ENCODE assay signal across 9 mouse cellular contexts in the genomic region with DNA sequence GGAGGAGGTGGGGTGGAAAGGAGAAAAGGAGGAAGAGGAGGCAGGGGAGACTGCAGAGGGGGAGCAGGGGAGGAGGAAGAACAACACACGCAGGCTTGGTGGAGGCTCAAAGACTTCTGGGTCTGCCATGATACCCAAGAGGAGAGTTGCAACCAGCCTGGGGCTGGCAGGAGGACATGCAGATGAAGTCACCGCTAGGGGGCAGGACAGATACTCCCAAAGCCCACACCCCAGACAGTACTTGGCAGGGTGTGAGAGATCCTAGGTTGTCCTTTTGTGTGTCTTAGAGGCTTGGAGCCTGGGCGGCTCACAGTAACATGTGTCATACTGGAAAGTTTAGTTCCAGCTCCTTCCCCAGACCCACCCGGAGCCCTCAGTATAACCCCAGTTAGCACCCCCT. TPM values are rescaled to one million over a fixed set of nuclear protein-coding genes. Genes with fewer than 3 reads are reported as not detected.
DNase-seq lines count a peak whose midpoint lies in the region; ATAC-seq and TF ChIP-seq lines count a peak whose summit lies in the region.
"Had no signal": no experiment of that assay in that cellular context is flagged by ENCODE, and none has a peak within 500 bp of the region (broad histone marks: within the 10 kb centered on the region; RNA-seq: fewer than 3 reads in every experiment).

No protein-coding gene starts in this region.

- H3K27me3 ChIP-seq in liver, embryonic 14.5 days (ENCODE audit: control insufficient read depth, insufficient read depth, low read length): no peaks in the 10 kb centered on the region
- no peaks in the 10 kb centered on the region for H3K27me3 ChIP-seq in heart, embryonic 12.5 days (replicated peaks)
- H3K27me3 ChIP-seq: embryonic facial prominence, embryonic 15.5 days had no signal

- no peak overlapping the region for H3K4me3 ChIP-seq in left cerebral cortex, adult 2 months
- H3K4me3 ChIP-seq in ES-E14 (ENCODE audit: insufficient read depth in 1 of 2, low read depth in 1 of 2, low read length in 2 of 2, poor library complexity in 1 of 2, severe bottlenecking in 1 of 2): no peak overlapping the region
- no peak overlapping the region for H3K4me3 ChIP-seq in liver, embryonic 14.5 days (ENCODE audit: insufficient read depth in 1 of 2, low read depth in 2 of 2, low read length in 2 of 2)
- no peak overlapping the region for H3K4me3 ChIP-seq in heart, embryonic 12.5 days
- H3K4me3 ChIP-seq: embryonic facial prominence, embryonic 15.5 days; megakaryocyte, embryonic 14.5 days had no signal

- peak; percentile 35 for TF ChIP-seq CTCF in left cerebral cortex, adult 2 months (IDR thresholded peaks at IDR 0.05)
- peak; percentile 55; the same call in 1 of the 2 replicates for TF ChIP-seq CTCF in liver, embryonic 14.5 days (IDR thresholded peaks at IDR 0.05; ENCODE audit: low read depth)

- no peaks in the 10 kb centered on the region for H3K36me3 ChIP-seq in ES-E14 (ENCODE audit: control insufficient read depth, insufficient read depth, low read length, poor library complexity, severe bottlenecking)
- no peaks in the 10 kb centered on the region for H3K36me3 ChIP-seq in liver, embryonic 14.5 days (replicated peaks; ENCODE audit: control insufficient read depth, insufficient read depth, low read depth)
- H3K36me3 ChIP-seq in heart, embryonic 12.5 days: no peaks in the 10 kb centered on the region
- H3K36me3 ChIP-seq: embryonic facial prominence, embryonic 15.5 days had no signal

- no peak for TF ChIP-seq EP300 in liver, embryonic 14.5 days (IDR thresholded peaks at IDR 0.05; ENCODE audit: low read depth)

- DNase-seq in left cerebral cortex, adult 2 months (ENCODE audit: extremely low spot score in 1 of 2, low spot score in 2 of 2): no peak
- no peak for DNase-seq in left cerebral cortex, adult 8-10 months (ENCODE audit: low spot score in 2 of 2)
- DNase-seq in ES-E14 (ENCODE audit: low read depth, low spot score): peak; percentile 39
- no peak for DNase-seq in liver, embryonic 14.5 days (ENCODE audit: low read depth in 3 of 3, low spot score in 3 of 3)
- DNase-seq in adipocyte (ENCODE audit: low spot score): no peak

- intact Hi-C loops in left cerebral cortex, adult 2 months (cut with DNase I): no loop called here

- WGBS in liver, embryonic 14.5 days (ENCODE audit: insufficient replicate concordance): 35% methylated on average over 4 of the region's 4 CpGs
- WGBS in heart, embryonic 12.5 days: 40% methylated on average over 4 of the region's 4 CpGs

- H3K9ac ChIP-seq in ES-E14 (ENCODE audit: insufficient read depth, low read depth, low read length, poor library complexity, severe bottlenecking): no peak overlapping the region
- no peak overlapping the region for H3K9ac ChIP-seq in liver, embryonic 14.5 days (replicated peaks)
- no peak overlapping the region for H3K9ac ChIP-seq in heart, embryonic 12.5 days
- H3K9ac ChIP-seq: embryonic facial prominence, embryonic 15.5 days had no signal

- in situ Hi-C loops in ES-E14 (cut with MboI; ENCODE audit: low sequenced_read_pairs in 2 of 2, unreplicated experiment in 2 of 2): loop anchor here in 1 of 2 experiments (25.0 kb wide), 1 partner anchor 109 kb away; no protein-coding TSS in a partner anchor

- ATAC-seq in common myeloid progenitor, adult 5-6 weeks (replicated peaks; ENCODE audit: low read depth, poor library complexity, severe bottlenecking): peak; percentile 51; the same call in 1 of the 2 replicates
- ATAC-seq in liver, embryonic 14.5 days (ENCODE audit: insufficient read depth): no peak
- no peak for ATAC-seq in heart, embryonic 12.5 days (ENCODE audit: insufficient number of reproducible peaks, low FRiP score)

- H3K9me3 ChIP-seq in ES-E14 (ENCODE audit: control insufficient read depth, insufficient read depth, low read depth, low read length): no peaks in the 10 kb centered on the region
- no peaks in the 10 kb centered on the region for H3K9me3 ChIP-seq in liver, embryonic 14.5 days (ENCODE audit: control insufficient read depth, low read length)
- no peaks in the 10 kb centered on the region for H3K9me3 ChIP-seq in heart, embryonic 12.5 days (replicated peaks)
- H3K9me3 ChIP-seq: embryonic facial prominence, embryonic 15.5 days; megakaryocyte, embryonic 14.5 days had no signal

- H3K4me2 ChIP-seq in liver, embryonic 14.5 days (ENCODE audit: low read depth): no peak overlapping the region
- no peak overlapping the region for H3K4me2 ChIP-seq in heart, embryonic 12.5 days
- H3K4me2 ChIP-seq: embryonic facial prominence, embryonic 15.5 days had no signal

- no peak overlapping the region for H3K27ac ChIP-seq in left cerebral cortex, adult 2 months
- H3K27ac ChIP-seq in ES-E14 (ENCODE audit: insufficient read depth, low read depth, low read length, poor library complexity, severe bottlenecking): no peak overlapping the region
- no peak overlapping the region for H3K27ac ChIP-seq in liver, embryonic 14.5 days
- H3K27ac ChIP-seq in heart, embryonic 12.5 days (ENCODE audit: poor library complexity, severe bottlenecking): no peak overlapping the region
- H3K27ac ChIP-seq: embryonic facial prominence, embryonic 15.5 days had no signal

- peaks cover 0 to 2% of the 10 kb centered on the region in 2 experiments; a peak in 1 of 4 replicates for H3K4me1 ChIP-seq in ES-E14 (ENCODE audit: control insufficient read depth in 2 of 2, insufficient read depth in 2 of 2, low read length in 2 of 2, poor library complexity in 1 of 2)
- H3K4me1 ChIP-seq in liver, embryonic 14.5 days (replicated peaks; ENCODE audit: control insufficient read depth in 2 of 2, insufficient read depth in 2 of 2, low read length in 1 of 2): no peaks in the 10 kb centered on the region
- no peaks in the 10 kb centered on the region for H3K4me1 ChIP-seq in heart, embryonic 12.5 days (replicated peaks)
- H3K4me1 ChIP-seq: embryonic facial prominence, embryonic 15.5 days; megakaryocyte, embryonic 14.5 days had no signal

TF ChIP-seq in ES-E14, 5 proteins besides CTCF, POLR2A, EP300 and RAD21:
- no peak for TF ChIP-seq HCFC1 (IDR thresholded peaks at IDR 0.05; ENCODE audit: borderline replicate concordance, insufficient read depth, low read length)
- no peak for TF ChIP-seq ZNF384 (IDR thresholded peaks at IDR 0.05; ENCODE audit: low read depth, low read length)
- no peak for TF ChIP-seq CHD2 (IDR thresholded peaks at IDR 0.05; ENCODE audit: low read depth, low read length)
- TF ChIP-seq MAFK (IDR thresholded peaks at IDR 0.05; ENCODE audit: insufficient read depth, low read depth, low read length): no peak
- no peak for TF ChIP-seq ZC3H11A (IDR thresholded peaks at IDR 0.05; ENCODE audit: borderline replicate concordance, low read depth, low read length)

RNA-seq across cellular contexts. Expression of a gene that starts 5.0 kb away (rescaled TPM):
- not detected for total RNA-seq in left cerebral cortex, adult 2 months (2021)
- total RNA-seq in left cerebral cortex, adult 8-10 months (2022): not detected
- not detected in 2 replicates for total RNA-seq in ES-E14 (2012; rRNA removed)
- not detected in 2 replicates for total RNA-seq in common myeloid progenitor, adult 5-6 weeks (2017)
- polyA plus RNA-seq in liver, embryonic 14.5 days (2012; rRNA removed): not detected in 2 replicates
- polyA plus RNA-seq in liver, embryonic 14.5 days (2014; fragmentation: Nextera tagmentation; extraction: Ambion mirVana): not detected in 2 replicates
- polyA plus RNA-seq in heart, embryonic 12.5 days (2016; fragmentation: Nextera tagmentation; extraction: Ambion mirVana): not detected in 2 replicates
- polyA plus RNA-seq: embryonic facial prominence, embryonic 15.5 days had no signal

RNA-seq across cellular contexts. Expression of a gene that starts 21.9 kb away (rescaled TPM):
- total RNA-seq in left cerebral cortex, adult 2 months (2021): not detected
- not detected for total RNA-seq in left cerebral cortex, adult 8-10 months (2022)
- not detected in 2 replicates for total RNA-seq in ES-E14 (2012; rRNA removed)
- total RNA-seq in common myeloid progenitor, adult 5-6 weeks (2017): not detected in 2 replicates
- polyA plus RNA-seq in liver, embryonic 14.5 days (2012; rRNA removed): not detected in 2 replicates
- not detected in 2 replicates for polyA plus RNA-seq in liver, embryonic 14.5 days (2014; fragmentation: Nextera tagmentation; extraction: Ambion mirVana)
- not detected in 2 replicates for polyA plus RNA-seq in heart, embryonic 12.5 days (2016; fragmentation: Nextera tagmentation; extraction: Ambion mirVana)
- polyA plus RNA-seq: embryonic facial prominence, embryonic 15.5 days had no signal

RNA-seq across cellular contexts. Expression of a gene that starts 38.0 kb away (rescaled TPM):
- not detected for total RNA-seq in left cerebral cortex, adult 2 months (2021)
- total RNA-seq in left cerebral cortex, adult 8-10 months (2022): not detected
- not detected in 2 replicates for total RNA-seq in ES-E14 (2012; rRNA removed)
- not detected in 2 replicates for total RNA-seq in common myeloid progenitor, adult 5-6 weeks (2017)
- not detected in 2 replicates for polyA plus RNA-seq in liver, embryonic 14.5 days (2012; rRNA removed)
- polyA plus RNA-seq in liver, embryonic 14.5 days (2014; fragmentation: Nextera tagmentation; extraction: Ambion mirVana): not detected in 2 replicates
- not detected in 2 replicates for polyA plus RNA-seq in heart, embryonic 12.5 days (2016; fragmentation: Nextera tagmentation; extraction: Ambion mirVana)
- polyA plus RNA-seq: embryonic facial prominence, embryonic 15.5 days had no signal

RNA-seq across cellular contexts. Expression of a gene that starts 47.3 kb away (rescaled TPM):
- total RNA-seq in left cerebral cortex, adult 2 months (2021): not detected
- total RNA-seq in left cerebral cortex, adult 8-10 months (2022): not detected
- total RNA-seq in ES-E14 (2012; rRNA removed): not detected in 2 replicates
- total RNA-seq in common myeloid progenitor, adult 5-6 weeks (2017): not detected in 2 replicates
- polyA plus RNA-seq in liver, embryonic 14.5 days (2012; rRNA removed): not detected in 2 replicates
- polyA plus RNA-seq in liver, embryonic 14.5 days (2014; fragmentation: Nextera tagmentation; extraction: Ambion mirVana): not detected in 2 replicates
- not detected in 2 replicates for polyA plus RNA-seq in heart, embryonic 12.5 days (2016; fragmentation: Nextera tagmentation; extraction: Ambion mirVana)
- polyA plus RNA-seq: embryonic facial prominence, embryonic 15.5 days had no signal

RNA-seq across cellular contexts. Expression of a gene that starts 47.6 kb away (rescaled TPM):
- total RNA-seq in left cerebral cortex, adult 2 months (2021): not detected
- total RNA-seq in left cerebral cortex, adult 8-10 months (2022): not detected
- total RNA-seq in ES-E14 (2012; rRNA removed): not detected in 2 replicates
- not detected in 2 replicates for total RNA-seq in common myeloid progenitor, adult 5-6 weeks (2017)
- polyA plus RNA-seq in liver, embryonic 14.5 days (2012; rRNA removed): not detected in 2 replicates
- not detected in 2 replicates for polyA plus RNA-seq in liver, embryonic 14.5 days (2014; fragmentation: Nextera tagmentation; extraction: Ambion mirVana)
- polyA plus RNA-seq in heart, embryonic 12.5 days (2016; fragmentation: Nextera tagmentation; extraction: Ambion mirVana): 0.18 TPM in 1 of 2 replicates, not detected in the other
